Comparison of ENCODE assay signal across 19 mouse cellular contexts in genomic region chr7:116620381-116620780, GRCm38 (mm10).
A peak's percentile ranks its signal among the peaks of the same experiment; 100 is the strongest.
DNase-seq lines count a peak whose midpoint lies in the region; ATAC-seq and TF ChIP-seq lines count a peak whose summit lies in the region.
"Had no signal": no experiment of that assay in that cellular context is flagged by ENCODE, and none has a peak within 500 bp of the region (broad histone marks: within the 10 kb centered on the region; RNA-seq: fewer than 3 reads in every experiment).

No protein-coding gene starts in this region.

- 73% methylated on average over 4 of the region's 4 CpGs for WGBS in intestine, postnatal 0 days
- WGBS in midbrain, embryonic 15.5 days, result 81% methylated on average over 4 of the region's 4 CpGs

- peak; percentile 10 to 42 for DNase-seq in heart, adult 18-20 months
- DNase-seq in heart, postnatal 36 days, result no peak
- DNase-seq in spleen, postnatal 10 days (ENCODE audit: low spot score in 2 of 2), result peak; percentile 8 to 45
- peak; percentile 36 for DNase-seq in thymus, postnatal 14 days
- DNase-seq in testis, postnatal 10 days (ENCODE audit: low spot score), result no peak
- DNase-seq: adrenal gland, postnatal 10 days; cerebellum, adult 2 months; forebrain, postnatal 0 days; gastrocnemius, postnatal 10 days; heart, postnatal 10 days; kidney, adult 8-10 months; right cerebral cortex, postnatal 25 days had no signal

- intact Hi-C loops in heart, postnatal 36 days (cut with DNase I), result no loop called here

- no peak overlapping the region for H3K9ac ChIP-seq in intestine, postnatal 0 days (ENCODE audit: low read depth, low read length)
- H3K9ac ChIP-seq in midbrain, embryonic 15.5 days, result no peak overlapping the region
- H3K9ac ChIP-seq: forebrain, postnatal 0 days; limb, embryonic 15.5 days; stomach, embryonic 15.5 days had no signal

- no peaks in the 10 kb centered on the region for H3K27me3 ChIP-seq in intestine, postnatal 0 days (replicated peaks; ENCODE audit: control insufficient read depth, insufficient read depth, low read length)
- H3K27me3 ChIP-seq in midbrain, embryonic 15.5 days (replicated peaks), result no peaks in the 10 kb centered on the region
- H3K27me3 ChIP-seq: limb, embryonic 15.5 days; stomach, embryonic 15.5 days had no signal

- no peaks in the 10 kb centered on the region for H3K36me3 ChIP-seq in intestine, postnatal 0 days (ENCODE audit: control insufficient read depth, insufficient read depth)
- no peaks in the 10 kb centered on the region for H3K36me3 ChIP-seq in midbrain, embryonic 15.5 days (replicated peaks)
- H3K36me3 ChIP-seq: heart, embryonic 10.5 days; limb, embryonic 15.5 days; stomach, embryonic 15.5 days had no signal

- H3K27ac ChIP-seq in intestine, postnatal 0 days (ENCODE audit: low read depth, low read length), result no peak overlapping the region
- H3K27ac ChIP-seq in midbrain, embryonic 15.5 days, result no peak overlapping the region
- H3K27ac ChIP-seq: heart, embryonic 10.5 days; limb, embryonic 15.5 days; stomach, embryonic 15.5 days had no signal

- no peaks in the 10 kb centered on the region for H3K4me1 ChIP-seq in intestine, postnatal 0 days (replicated peaks; ENCODE audit: control insufficient read depth, insufficient read depth, low read length)
- H3K4me1 ChIP-seq in midbrain, embryonic 15.5 days, result no peaks in the 10 kb centered on the region
- H3K4me1 ChIP-seq: limb, embryonic 15.5 days; stomach, embryonic 15.5 days had no signal

- H3K4me2 ChIP-seq in intestine, postnatal 0 days (replicated peaks; ENCODE audit: low read depth), result no peak overlapping the region
- no peak overlapping the region for H3K4me2 ChIP-seq in midbrain, embryonic 15.5 days
- H3K4me2 ChIP-seq: limb, embryonic 15.5 days; stomach, embryonic 15.5 days had no signal

- no peaks in the 10 kb centered on the region for H3K9me3 ChIP-seq in intestine, postnatal 0 days (ENCODE audit: control insufficient read depth)
- no peaks in the 10 kb centered on the region for H3K9me3 ChIP-seq in midbrain, embryonic 15.5 days
- H3K9me3 ChIP-seq: heart, embryonic 10.5 days; limb, embryonic 15.5 days; stomach, embryonic 15.5 days had no signal

- H3K4me3 ChIP-seq in intestine, postnatal 0 days (ENCODE audit: low read depth, low read length), result no peak overlapping the region
- H3K4me3 ChIP-seq in midbrain, embryonic 15.5 days, result no peak overlapping the region
- H3K4me3 ChIP-seq: heart, embryonic 10.5 days; limb, embryonic 15.5 days; stomach, embryonic 15.5 days had no signal

- ATAC-seq in common myeloid progenitor, adult 5-6 weeks (replicated peaks; ENCODE audit: low read depth, poor library complexity, severe bottlenecking), result peak; percentile 97
- no peak for ATAC-seq in intestine, postnatal 0 days
- no peak for ATAC-seq in midbrain, embryonic 15.5 days (replicated peaks)
- ATAC-seq: forebrain, postnatal 0 days; hindbrain, embryonic 16.5 days had no signal

- TF ChIP-seq CTCF in intestine, postnatal 0 days (IDR thresholded peaks at IDR 0.05; ENCODE audit: low read depth), result no peak

Comparison
In these comparisons a context has a peak if more than half of its experiments do, and no peak if none do; other contexts are left out.
1. DNase-seq: peak in heart, adult 18-20 months (2 of 2), spleen, postnatal 10 days (2 of 2) and thymus, postnatal 14 days (single experiment); none in heart, postnatal 36 days (0 of 2) and testis, postnatal 10 days (single experiment).